Mouse (Mus musculus): ENCODE measurements around the gene Safb. TPM values are rescaled to one million over a fixed set of nuclear protein-coding genes. Genes with fewer than 3 reads are reported as not detected.

Safb gene
- polyA plus RNA-seq (2012; rRNA removed) = 177 and 374 TPM in 2 replicates

GRCm38 (mm10) chr17:56584257-56585130 is at the start of gene Safb, which contains the start of gene Safb2:
Gene Safb, plus strand, starts transcription at chr17:56584825.
Gene Safb2, minus strand, starts transcription at chr17:56584585.

GRCm38 (mm10) chr17:56554122-56554551 is 30.5 kb upstream of the Safb start, which contains the start of gene Gm20219:
Gene Gm20219, minus strand, starts transcription at chr17:56554387.

GRCm38 (mm10) chr17:56609452-56610171 is 25.0 kb downstream of the Safb start, which contains the start of gene 2410015M20Rik:
Gene 2410015M20Rik, minus strand, starts transcription at chr17:56609771.

GRCm38 (mm10) chr17:56613236-56613844 is 28.7 kb downstream of the Safb start, which contains the start of gene Rpl36:
Gene Rpl36, plus strand, starts transcription at chr17:56613416.

GRCm38 (mm10) chr17:56626754-56627470 is 42.3 kb downstream of the Safb start, which contains the start of gene Lonp1:
Gene Lonp1, minus strand, starts transcription at chr17:56626887.

GRCm38 (mm10) chr17:56627530-56628277 is 43.1 kb downstream of the Safb start, which contains the start of gene Catsperd:
Gene Catsperd, plus strand, starts transcription at chr17:56628143.

Other genes with a start within 250 kb of the Safb start
- 558 and 686 TPM in 2 replicates for gene Ptprs, start 108.3 kb upstream of the Safb start, polyA plus RNA-seq (2012; rRNA removed)
- not detected in 2 replicates for gene Znrf4, start 72.4 kb upstream of the Safb start, polyA plus RNA-seq (2012; rRNA removed)
- gene Gm20219, start 30.4 kb upstream of the Safb start, polyA plus RNA-seq (2012; rRNA removed) = 1.8 and 2.0 TPM in 2 replicates
- gene Safb2, start 240 bp upstream of the Safb start, polyA plus RNA-seq (2012; rRNA removed) = 148 and 517 TPM in 2 replicates
- gene 2410015M20Rik, start 24.9 kb downstream of the Safb start, polyA plus RNA-seq (2012; rRNA removed) = 82.8 and 133 TPM in 2 replicates
- gene Rpl36, start 28.6 kb downstream of the Safb start, polyA plus RNA-seq (2012; rRNA removed) = 2,072 and 2,507 TPM in 2 replicates
- gene Lonp1, start 42.1 kb downstream of the Safb start, polyA plus RNA-seq (2012; rRNA removed) = 75.5 and 88.4 TPM in 2 replicates
- 0.98 and 1.3 TPM in 2 replicates for gene Catsperd, start 43.3 kb downstream of the Safb start, polyA plus RNA-seq (2012; rRNA removed)
- gene Ranbp3, start 88.5 kb downstream of the Safb start, polyA plus RNA-seq (2012; rRNA removed) = 132 and 154 TPM in 2 replicates
- gene Ndufa11, start 132.9 kb downstream of the Safb start, polyA plus RNA-seq (2012; rRNA removed) = 147 and 215 TPM in 2 replicates
- gene Vmac, start 133.2 kb downstream of the Safb start, polyA plus RNA-seq (2012; rRNA removed) = 11.3 and 14.1 TPM in 2 replicates
- gene Nrtn, start 172.7 kb downstream of the Safb start, polyA plus RNA-seq (2012; rRNA removed) = 6.7 and 11.9 TPM in 2 replicates
- gene Dus3l, start 179.9 kb downstream of the Safb start, polyA plus RNA-seq (2012; rRNA removed) = 71.6 and 85.6 TPM in 2 replicates
- 3.1 and 3.6 TPM in 2 replicates for gene Prr22, start 185.4 kb downstream of the Safb start, polyA plus RNA-seq (2012; rRNA removed)
- 7.5 and 8.4 TPM in 2 replicates for gene Rfx2, start 246.2 kb downstream of the Safb start, polyA plus RNA-seq (2012; rRNA removed)

Data from central nervous system, embryonic 11.5 days (tissue).